Mouse (Mus musculus) E14TG2a.4 (cell line): Measurements from ENCODE around the gene Alkbh4.

Experiments
- CTCF ChIP-seq: conservative IDR thresholded peaks from 2 replicates; pipeline ENCODE4 v1.5.1; 2014; ENCODE audit warnings: low read length
- NANOG ChIP-seq: IDR thresholded peaks from 2 replicates; pipeline ENCODE4 v1.6.1; 2014; ENCODE audit warnings: borderline replicate concordance, low read length, mixed read lengths
- POU5F1 ChIP-seq: IDR thresholded peaks from 2 replicates; pipeline ENCODE4 v1.6.1; 2014; ENCODE audit warnings: low read length, borderline replicate concordance

DNA sequence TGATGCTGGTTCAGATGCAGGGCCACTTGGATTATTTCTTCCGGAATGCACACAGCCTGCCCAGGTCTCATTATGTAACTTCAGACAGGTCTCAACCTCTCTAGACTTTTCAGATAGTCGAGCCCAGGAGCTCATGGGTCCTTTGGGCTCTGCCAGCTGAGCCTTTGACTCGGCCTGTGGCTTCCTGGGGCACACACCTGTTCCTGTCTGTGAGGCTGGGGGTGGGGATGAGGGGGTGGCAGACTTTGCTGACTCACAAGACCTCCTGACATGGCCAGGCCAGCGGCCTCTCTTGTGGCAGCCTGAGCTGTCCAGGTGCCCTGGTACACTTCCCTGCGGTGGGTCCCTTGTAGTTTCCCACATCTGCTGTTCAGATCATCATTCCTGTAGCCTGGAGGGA is 44.0 kb upstream of the Alkbh4 start:
- no peak for TF ChIP-seq CTCF
- no peak for TF ChIP-seq POU5F1
- no peak for TF ChIP-seq NANOG
